Mouse (Mus musculus): ENCODE results near the gene Ets1.

- TF ChIP-seq CTCF (IDR thresholded peaks at IDR 0.05) = no peak
- TF ChIP-seq EP300 (IDR thresholded peaks at IDR 0.05) = peak; percentile 31; the same call in 1 of the 2 replicates
Measured at GRCm38 (mm10) chr9:32789306-32789705, 153.3 kb downstream of the Ets1 start.
